Mouse (Mus musculus) lung, adult 2 months (tissue): ENCODE results near the gene Icam5.

Experiments used
- CTCF ChIP-seq: fragments of 200-500 bp; IDR thresholded peaks from 2 replicates; pipeline ENCODE4 v1.5.1; 2011; ENCODE audit warnings: mild to moderate bottlenecking, low read length, control low read depth; ENCODE audit not compliant: insufficient read depth
- POLR2A ChIP-seq: fragments of 200-500 bp; IDR thresholded peaks from 2 replicates; pipeline ENCODE4 v1.6.1; 2011; ENCODE audit warnings: low read depth, mild to moderate bottlenecking, control low read depth, low read length, borderline replicate concordance; ENCODE audit errors: extremely low read depth

GRCm38 (mm10) chr9:21028560-21029110 lies 3.2 kb upstream of the Icam5 start:
- no peak for TF ChIP-seq CTCF
- no peak for TF ChIP-seq POLR2A
